ENCODE assay signal across 13 mouse cellular contexts in the genomic region with DNA sequence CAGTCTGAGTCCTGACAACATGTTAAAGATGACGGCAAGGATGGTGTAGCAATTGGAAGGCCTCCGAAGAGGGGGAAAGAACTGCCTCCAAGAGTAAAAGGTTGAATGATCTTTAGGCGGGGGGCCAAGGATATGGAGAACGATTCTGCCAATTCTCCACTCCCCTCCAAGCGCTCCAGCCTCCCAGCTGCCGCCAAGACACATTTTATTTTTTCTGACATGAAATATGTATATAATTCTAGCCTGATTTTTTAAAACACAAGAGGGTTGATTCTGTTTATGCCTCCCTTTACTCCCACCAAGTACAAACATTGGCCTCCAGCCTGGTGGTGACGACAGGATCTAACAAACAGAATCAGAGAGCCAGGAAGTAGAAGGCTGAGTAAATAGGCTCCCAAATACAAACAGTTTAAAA.
A peak's percentile ranks its signal among the peaks of the same experiment; 100 is the strongest.
DNase-seq lines count a peak whose midpoint lies in the region; ATAC-seq and TF ChIP-seq lines count a peak whose summit lies in the region.
"Had no signal": no experiment of that assay in that cellular context is flagged by ENCODE, and none has a peak within 500 bp of the region (broad histone marks: within the 10 kb centered on the region; RNA-seq: fewer than 3 reads in every experiment).

No protein-coding gene starts in this region.

- H3K27me3 ChIP-seq in heart, embryonic 10.5 days (ENCODE audit: insufficient read depth, poor library complexity, severe bottlenecking), result 0 out of 2 replicates have a peak, but pooled peaks cover 4% of the 10 kb centered on the region
- H3K27me3 ChIP-seq in lung, postnatal 0 days (replicated peaks; ENCODE audit: insufficient read depth, low read length), result no peaks in the 10 kb centered on the region
- no peaks in the 10 kb centered on the region for H3K27me3 ChIP-seq in midbrain, embryonic 10.5 days (ENCODE audit: low read depth, poor library complexity, severe bottlenecking)
- H3K27me3 ChIP-seq in liver, postnatal 0 days (ENCODE audit: insufficient read depth, low read length), result no peaks in the 10 kb centered on the region
- H3K27me3 ChIP-seq: neural tube, embryonic 15.5 days had no signal

- no peak overlapping the region for H3K27ac ChIP-seq in heart, embryonic 10.5 days
- H3K27ac ChIP-seq in lung, postnatal 0 days (ENCODE audit: low read length), result no peak overlapping the region
- no peak overlapping the region for H3K27ac ChIP-seq in midbrain, embryonic 10.5 days (replicated peaks)
- no peak overlapping the region for H3K27ac ChIP-seq in liver, postnatal 0 days (ENCODE audit: low read depth)
- H3K27ac ChIP-seq: neural tube, embryonic 15.5 days had no signal

- no peak overlapping the region for H3K4me3 ChIP-seq in heart, embryonic 10.5 days
- H3K4me3 ChIP-seq in lung, postnatal 0 days (ENCODE audit: low read depth, low read length), result no peak overlapping the region
- no peak overlapping the region for H3K4me3 ChIP-seq in midbrain, embryonic 10.5 days
- H3K4me3 ChIP-seq in liver, postnatal 0 days (ENCODE audit: low read depth, low read length), result no peak overlapping the region
- H3K4me3 ChIP-seq: erythroblast, embryonic 14.5 days; neural tube, embryonic 15.5 days had no signal

- H3K9ac ChIP-seq in lung, postnatal 0 days (replicated peaks; ENCODE audit: low read depth), result no peak overlapping the region
- H3K9ac ChIP-seq in liver, postnatal 0 days (replicated peaks), result no peak overlapping the region
- H3K9ac ChIP-seq: neural tube, embryonic 15.5 days had no signal

- no peaks in the 10 kb centered on the region for H3K36me3 ChIP-seq in heart, embryonic 10.5 days
- H3K36me3 ChIP-seq in lung, postnatal 0 days (ENCODE audit: insufficient read depth, low read length), result no peaks in the 10 kb centered on the region
- no peaks in the 10 kb centered on the region for H3K36me3 ChIP-seq in midbrain, embryonic 10.5 days
- no peaks in the 10 kb centered on the region for H3K36me3 ChIP-seq in liver, postnatal 0 days (replicated peaks; ENCODE audit: insufficient read depth, low read length)
- H3K36me3 ChIP-seq: neural tube, embryonic 15.5 days had no signal

- no peak overlapping the region for H3K4me2 ChIP-seq in lung, postnatal 0 days (replicated peaks; ENCODE audit: low read depth, low read length)
- no peak overlapping the region for H3K4me2 ChIP-seq in liver, postnatal 0 days (ENCODE audit: low read depth, low read length)
- H3K4me2 ChIP-seq: neural tube, embryonic 15.5 days had no signal

- no peaks in the 10 kb centered on the region for H3K4me1 ChIP-seq in heart, embryonic 10.5 days
- H3K4me1 ChIP-seq in lung, postnatal 0 days (ENCODE audit: insufficient read depth, low read depth, low read length), result no peaks in the 10 kb centered on the region
- H3K4me1 ChIP-seq in midbrain, embryonic 10.5 days, result no peaks in the 10 kb centered on the region
- H3K4me1 ChIP-seq in liver, postnatal 0 days (ENCODE audit: insufficient read depth), result no peaks in the 10 kb centered on the region
- H3K4me1 ChIP-seq: neural tube, embryonic 15.5 days had no signal

- ATAC-seq in lung, postnatal 0 days, result peak; percentile 62
- no peak for ATAC-seq in liver, postnatal 0 days

- TF ChIP-seq CTCF in lung, postnatal 0 days (IDR thresholded peaks at IDR 0.05), result no peak
- no peak for TF ChIP-seq CTCF in liver, postnatal 0 days (IDR thresholded peaks at IDR 0.05; ENCODE audit: low read depth)

- H3K9me3 ChIP-seq in heart, embryonic 10.5 days, result peaks cover 7% of the 10 kb centered on the region
- H3K9me3 ChIP-seq in lung, postnatal 0 days (ENCODE audit: low read length), result no peaks in the 10 kb centered on the region
- H3K9me3 ChIP-seq in midbrain, embryonic 10.5 days (replicated peaks), result 0 out of 2 replicates have a peak, but pooled peaks cover 7% of the 10 kb centered on the region
- H3K9me3 ChIP-seq in liver, postnatal 0 days (ENCODE audit: low read length), result no peaks in the 10 kb centered on the region
- H3K9me3 ChIP-seq: neural tube, embryonic 15.5 days had no signal

- 81% methylated on average over 7 of the region's 7 CpGs for WGBS in heart, embryonic 10.5 days
- WGBS in lung, postnatal 0 days, result 40% methylated on average over 7 of the region's 7 CpGs
- WGBS in midbrain, embryonic 10.5 days, result 81% methylated on average over 7 of the region's 7 CpGs
- WGBS in liver, postnatal 0 days (ENCODE audit: insufficient replicate concordance), result 57% methylated on average over 7 of the region's 7 CpGs

- no peak; the same call in 1 of the 2 replicates for TF ChIP-seq EP300 in lung, postnatal 0 days (IDR thresholded peaks at IDR 0.05)
- TF ChIP-seq EP300 in liver, postnatal 0 days (IDR thresholded peaks at IDR 0.05; ENCODE audit: low read depth), result no peak

- DNase-seq in heart, adult 18-20 months, result peak; percentile 68 to 80
- DNase-seq in heart, embryonic 10.5 days (ENCODE audit: low spot score), result no peak
- DNase-seq in brain, adult 2 months (ENCODE audit: low read depth, low spot score), result peak; percentile 27
- peak; percentile 17 to 23 for DNase-seq in gastrocnemius, adult 8-10 months (ENCODE audit: low spot score in 2 of 2)
- DNase-seq in lung, postnatal 0 days (ENCODE audit: low spot score), result peak; percentile 67
- no peak for DNase-seq in midbrain, embryonic 10.5 days (ENCODE audit: low spot score)
- no peak for DNase-seq in liver, postnatal 0 days
- DNase-seq in kidney, postnatal 36 days, result no peak
- DNase-seq: cerebellum, adult 11-12 months; kidney, adult 11 months; thymus, adult 2 months had no signal

Comparison
In these comparisons a context has a peak if more than half of its experiments do, and no peak if none do; other contexts are left out.
1. DNase-seq: peak in heart, adult 18-20 months (2 of 2), brain, adult 2 months (single experiment), gastrocnemius, adult 8-10 months (2 of 2) and lung, postnatal 0 days (single experiment); none in heart, embryonic 10.5 days (single experiment), midbrain, embryonic 10.5 days (single experiment), liver, postnatal 0 days (single experiment) and kidney, postnatal 36 days (0 of 2).